Mouse (Mus musculus) hindbrain, embryonic 12.5 days (tissue): ENCODE results near the gene Caln1. TPM values are rescaled to one million over a fixed set of nuclear protein-coding genes. Genes with fewer than 3 reads are reported as not detected.

Experiments used
- ATAC-seq: fragments of 200-750 bp; cut with Nextera tagmentation; 2 replicates; pipeline ENCODE4 v1.8.0; 2017; ENCODE audit warnings: moderate TSS enrichment; ENCODE audit not compliant: low FRiP score
- H3K27ac ChIP-seq: fragments of 300-500 bp; sonication (generic); 2 replicates; pipeline ENCODE4 v1.5.1; 2016; ENCODE audit warnings: mild to moderate bottlenecking
- H3K27me3 ChIP-seq: fragments of 300-500 bp; sonication (generic); 2 replicates; pipeline ENCODE4 v1.6.1; 2016; ENCODE audit warnings: mild to moderate bottlenecking
- H3K36me3 ChIP-seq: fragments of 300-500 bp; sonication (generic); 2 replicates; pipeline ENCODE4 v1.6.1; 2016; ENCODE audit warnings: mild to moderate bottlenecking
- H3K4me1 ChIP-seq: fragments of 300-500 bp; sonication (generic); 2 replicates; pipeline ENCODE4 v1.6.1; 2016
- H3K4me2 ChIP-seq: fragments of 300-500 bp; sonication (generic); replicated peaks from 2 replicates; pipeline ENCODE4 v1.6.1; 2016; ENCODE audit warnings: mild to moderate bottlenecking
- H3K4me3 ChIP-seq: fragments of 300-500 bp; sonication (generic); 2 replicates; pipeline ENCODE4 v1.5.1; 2016; ENCODE audit warnings: mild to moderate bottlenecking
- H3K9ac ChIP-seq: fragments of 300-500 bp; sonication (generic); 2 replicates; pipeline ENCODE4 v1.6.1; 2016; ENCODE audit warnings: mild to moderate bottlenecking, moderate library complexity
- H3K9me3 ChIP-seq: fragments of 300-500 bp; sonication (generic); replicated peaks from 2 replicates; pipeline ENCODE4 v1.6.1; 2016; ENCODE audit warnings: mild to moderate bottlenecking
- WGBS: fragments of 180-500 bp; shearing (Covaris S2); methylation state at CpG from one replicate; pipeline ENCODE4 v1.1.7; 2016; 5-methylcytosine and 5-hydroxymethylcytosine counted together
- polyA plus RNA-seq: library from polyadenylated mRNA; unstranded; fragments of >200 nt; fragmentation: Nextera tagmentation; extraction: Ambion mirVana; gene quantifications from 2 replicates; pipeline ENCODE4 v1.2.1, GENCODE M21; 2016

Caln1 gene
- polyA plus RNA-seq, 1 experiment from 2014 or later: 2.9 TPM

DNA sequence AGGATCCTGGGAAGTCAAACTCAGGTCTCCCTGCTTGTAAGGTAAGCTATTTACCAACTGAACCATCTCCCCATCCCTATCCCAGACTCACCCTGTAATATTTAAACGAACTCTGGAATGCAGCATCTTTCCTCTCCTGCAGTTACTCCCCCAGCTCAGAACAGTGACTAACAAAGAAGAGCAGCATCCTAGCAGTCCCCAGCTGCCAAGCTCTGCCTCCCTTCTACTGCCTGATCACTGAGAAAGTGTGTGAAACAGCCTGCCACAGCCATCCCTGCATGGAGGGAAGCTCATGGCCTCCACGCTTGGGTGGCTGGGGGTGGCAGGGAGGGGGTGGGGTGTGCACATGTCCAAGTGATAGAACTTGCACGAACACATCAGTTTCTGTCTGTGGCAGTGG lies 303.3 kb downstream of the Caln1 start:
- H3K9me3 ChIP-seq: no peaks in the 10 kb centered on the region
- H3K9ac ChIP-seq: no peak overlapping the region
- no peak overlapping the region for H3K4me2 ChIP-seq
- 58% methylated on average over 3 of the region's 3 CpGs for WGBS
- H3K4me1 ChIP-seq: no peaks in the 10 kb centered on the region
- no peaks in the 10 kb centered on the region for H3K36me3 ChIP-seq
- no peak for ATAC-seq
- no peak overlapping the region for H3K27ac ChIP-seq
- H3K27me3 ChIP-seq: no peaks in the 10 kb centered on the region
- H3K4me3 ChIP-seq: no peak overlapping the region

DNA sequence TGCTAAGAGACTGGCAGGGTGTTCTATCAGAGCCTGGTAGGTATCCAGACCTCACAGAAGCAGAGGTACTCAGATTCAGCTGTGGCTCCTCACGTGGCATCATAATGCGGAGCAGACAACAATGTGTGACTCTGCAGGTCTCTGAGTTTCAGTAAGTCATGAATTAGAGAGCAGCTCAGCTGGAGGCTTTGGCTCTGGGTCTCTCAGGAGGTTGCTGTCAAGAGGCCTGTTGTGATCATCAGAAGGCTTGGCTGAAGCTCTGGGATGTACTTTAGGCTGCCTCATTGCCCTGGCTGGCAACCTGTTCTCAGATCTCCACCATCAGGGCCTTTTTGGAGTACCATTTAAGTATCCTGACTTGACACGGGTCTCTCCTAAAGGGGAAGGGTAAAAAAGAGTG lies 303.8 kb downstream of the Caln1 start:
- H3K9me3 ChIP-seq: no peaks in the 10 kb centered on the region
- 56% methylated on average over 3 of the region's 3 CpGs for WGBS

DNA sequence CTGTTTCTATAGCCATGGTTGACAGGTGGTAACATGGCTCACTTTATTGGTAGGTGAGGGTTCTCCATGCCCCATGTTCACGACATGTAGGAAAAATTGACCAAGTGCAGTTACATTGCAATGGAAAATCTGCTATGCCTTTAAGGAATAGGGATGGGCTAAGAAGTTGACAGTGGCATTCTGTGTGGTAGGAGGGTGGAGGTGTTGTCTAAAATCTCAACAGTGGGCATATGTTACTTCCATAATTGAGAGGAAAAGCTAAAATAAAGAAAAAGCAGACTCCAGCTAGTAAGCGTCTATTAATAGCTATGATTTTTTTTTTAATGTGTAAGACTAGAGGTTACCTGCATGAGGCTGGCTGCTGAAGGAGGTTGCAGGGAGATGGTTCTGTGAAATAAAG lies 308.6 kb downstream of the Caln1 start:
- no peak for ATAC-seq
- Histone ChIP-seq H3K4me2 (no peak overlapping the region), H3K36me3 (no peaks in the 10 kb centered on the region), H3K27ac (no peak overlapping the region), H3K9ac (no peak overlapping the region), H3K9me3 (no peaks in the 10 kb centered on the region), H3K4me1 (no peaks in the 10 kb centered on the region), H3K27me3 (no peaks in the 10 kb centered on the region), H3K4me3 (no peak overlapping the region)
- WGBS: 93% methylated on average over 2 of the region's 2 CpGs

More for the DNA sequence above, 303.8 kb downstream of the Caln1 start:
- H3K9ac ChIP-seq: no peak overlapping the region
- H3K36me3 ChIP-seq: no peaks in the 10 kb centered on the region
- no peaks in the 10 kb centered on the region for H3K27me3 ChIP-seq
- H3K4me3 ChIP-seq: no peak overlapping the region
- no peak for ATAC-seq
- no peak overlapping the region for H3K27ac ChIP-seq
- no peaks in the 10 kb centered on the region for H3K4me1 ChIP-seq
- H3K4me2 ChIP-seq: no peak overlapping the region

DNA sequence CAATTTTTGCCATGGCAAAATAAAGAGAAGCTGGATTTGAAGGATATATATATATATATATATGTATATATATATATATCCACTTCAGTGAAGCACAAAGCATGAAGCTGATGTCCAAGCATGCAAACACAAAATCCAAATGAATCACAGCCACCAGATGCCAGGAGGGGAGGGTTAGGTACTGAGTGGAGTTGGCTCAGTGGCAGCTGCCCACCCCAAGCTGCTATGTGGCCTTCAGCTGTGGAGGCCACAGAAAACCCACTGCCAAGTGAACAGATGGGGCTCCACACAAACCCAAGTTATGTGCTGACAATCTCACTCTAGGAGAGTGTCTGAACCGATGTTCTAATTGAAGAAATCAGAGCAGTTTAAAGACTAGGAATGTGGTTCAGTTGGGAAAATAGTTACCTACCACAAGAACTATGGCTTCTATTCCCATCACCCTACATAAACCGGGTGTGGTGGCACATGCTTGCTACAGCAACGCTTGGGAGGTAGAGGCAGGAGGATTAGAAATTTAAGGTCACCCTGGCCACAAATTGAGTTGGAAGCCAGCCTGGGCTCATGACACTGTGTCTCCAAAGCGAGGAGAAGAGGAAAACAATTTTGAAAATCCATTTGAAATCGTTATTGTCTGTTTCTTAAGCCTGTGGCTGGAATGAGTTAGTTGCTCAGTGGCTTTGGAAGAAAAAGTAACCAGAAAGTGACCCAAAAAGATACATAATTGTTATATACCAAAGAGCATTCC lies 316.8 kb downstream of the Caln1 start:
- Histone ChIP-seq H3K27ac (no peak overlapping the region), H3K4me1 (no peaks in the 10 kb centered on the region), H3K36me3 (no peaks in the 10 kb centered on the region), H3K9ac (no peak overlapping the region), H3K4me3 (no peak overlapping the region), H3K9me3 (no peaks in the 10 kb centered on the region), H3K4me2 (no peak overlapping the region), H3K27me3 (no peaks in the 10 kb centered on the region)
- WGBS: 89% methylated on average over 5 of the region's 5 CpGs
- no peak for ATAC-seq

DNA sequence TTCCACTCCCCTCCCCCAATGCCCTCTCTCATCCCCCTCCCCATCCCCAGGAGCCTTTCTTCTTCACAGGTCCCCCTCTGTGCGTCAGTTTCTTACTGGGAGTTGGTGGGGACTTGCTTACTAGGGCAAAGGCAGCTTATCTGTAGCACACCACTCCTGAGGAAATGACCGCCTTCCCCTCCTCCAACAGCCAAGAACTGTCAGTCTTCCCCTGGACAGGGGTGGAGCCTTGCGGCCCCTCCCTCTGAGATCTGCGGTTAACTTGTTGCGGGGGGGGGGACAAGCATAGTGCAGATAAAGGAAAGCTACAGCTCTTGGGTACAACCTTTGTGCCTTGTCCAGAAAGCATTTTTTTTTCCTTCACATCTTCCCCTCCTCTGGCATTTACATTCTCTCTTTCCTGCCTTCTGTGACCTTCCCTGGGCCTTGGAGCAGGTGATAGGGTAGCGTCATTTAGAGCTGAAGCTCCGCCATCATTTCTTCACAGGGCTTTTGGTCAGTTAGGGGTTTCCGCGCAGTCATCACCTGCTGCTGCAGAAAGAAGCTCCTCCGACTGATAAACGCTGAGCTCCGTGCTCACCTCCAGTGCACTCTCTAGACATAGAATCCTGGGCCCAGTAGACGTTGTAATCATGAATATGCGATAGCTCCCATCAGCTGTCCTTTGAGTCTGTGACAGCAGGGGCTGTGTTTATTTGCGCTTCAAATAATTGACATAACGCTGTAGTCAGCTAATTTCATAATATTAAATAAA lies 319.3 kb downstream of the Caln1 start:
- Histone ChIP-seq H3K27me3 (no peaks in the 10 kb centered on the region), H3K27ac (no peak overlapping the region), H3K4me1 (no peaks in the 10 kb centered on the region), H3K36me3 (no peaks in the 10 kb centered on the region), H3K4me2 (no peak overlapping the region), H3K4me3 (no peak overlapping the region), H3K9ac (no peak overlapping the region), H3K9me3 (no peaks in the 10 kb centered on the region)
- 42% methylated on average over 16 of the region's 16 CpGs for WGBS
- no peak for ATAC-seq

DNA sequence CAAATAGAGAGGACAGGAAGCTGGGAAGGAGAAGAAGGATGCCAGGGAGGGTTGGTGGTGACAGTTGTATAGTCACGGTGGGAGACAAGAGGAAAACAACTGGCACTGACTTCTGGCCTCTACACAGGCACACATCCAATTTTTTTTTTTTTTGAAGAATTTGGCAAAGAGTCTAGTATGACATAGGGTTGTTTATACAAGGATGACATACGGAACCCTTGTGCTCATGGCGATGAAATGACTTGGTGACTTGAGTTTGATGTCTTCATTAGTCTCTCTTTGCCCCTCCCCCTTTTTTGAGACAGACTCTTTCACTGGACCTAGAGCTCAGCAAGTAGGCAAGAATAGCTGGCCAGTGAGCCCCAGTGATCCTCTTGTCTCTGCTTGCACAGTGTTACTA lies 322.1 kb downstream of the Caln1 start:
- Histone ChIP-seq H3K9me3 (no peaks in the 10 kb centered on the region), H3K27me3 (no peaks in the 10 kb centered on the region), H3K4me2 (no peak overlapping the region), H3K27ac (no peak overlapping the region), H3K4me1 (no peaks in the 10 kb centered on the region), H3K36me3 (no peaks in the 10 kb centered on the region), H3K9ac (no peak overlapping the region), H3K4me3 (no peak overlapping the region)
- 84% methylated on average over 3 of the region's 3 CpGs for WGBS
- no peak for ATAC-seq

DNA sequence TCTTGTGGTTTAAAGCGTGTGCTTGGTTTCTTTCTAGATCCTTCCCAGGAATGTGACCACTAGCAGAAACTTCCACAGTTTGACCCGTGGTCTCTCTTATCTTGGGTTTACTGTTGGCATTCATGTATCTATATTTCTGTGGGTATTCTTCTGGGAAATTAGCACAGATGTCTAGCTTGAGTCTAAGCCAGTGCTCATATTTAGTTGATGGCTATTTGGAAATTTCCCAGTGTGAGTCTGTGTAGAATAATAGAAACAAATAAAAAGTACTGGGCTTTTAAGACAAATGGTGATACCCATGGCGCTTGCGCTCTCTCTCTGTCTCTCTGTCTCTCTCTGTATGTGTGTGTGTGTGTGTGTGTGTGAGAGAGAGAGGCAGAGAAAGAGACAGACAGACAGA lies 330.2 kb downstream of the Caln1 start:
- Histone ChIP-seq H3K9me3 (no peaks in the 10 kb centered on the region), H3K4me2 (no peak overlapping the region), H3K4me1 (peaks cover 3% of the 10 kb centered on the region; the same call in 1 of the 2 replicates), H3K4me3 (no peak overlapping the region), H3K27ac (no peak overlapping the region), H3K36me3 (no peaks in the 10 kb centered on the region), H3K9ac (no peak overlapping the region), H3K27me3 (no peaks in the 10 kb centered on the region)
- no peak for ATAC-seq
- 94% methylated on average over 4 of the region's 4 CpGs for WGBS

DNA sequence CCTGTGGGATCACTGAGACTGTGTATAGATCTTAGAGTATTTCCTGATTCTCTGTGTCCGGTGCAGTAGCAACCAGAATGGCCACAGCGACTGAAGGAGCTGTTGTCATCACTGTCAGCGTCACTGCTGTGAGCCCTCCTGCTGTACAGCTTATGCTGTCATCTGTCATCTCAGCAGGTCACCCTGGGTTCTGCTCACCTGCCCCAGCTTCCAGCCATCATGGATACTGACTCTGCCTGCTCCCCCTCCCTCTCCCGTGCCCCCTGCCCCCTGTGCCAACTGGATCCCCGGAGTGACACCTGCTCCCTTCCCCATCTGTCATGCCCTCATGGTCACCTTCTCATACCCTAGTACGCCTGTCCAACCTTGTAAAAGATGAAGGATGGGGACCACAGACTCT lies 332.5 kb downstream of the Caln1 start:
- peaks cover 3% of the 10 kb centered on the region; the same call in 1 of the 2 replicates for H3K4me1 ChIP-seq
- H3K4me3 ChIP-seq: no peak overlapping the region
- H3K27ac ChIP-seq: no peak overlapping the region
- 68% methylated on average over 6 of the region's 6 CpGs for WGBS
- no peaks in the 10 kb centered on the region for H3K36me3 ChIP-seq
- no peaks in the 10 kb centered on the region for H3K9me3 ChIP-seq
- H3K4me2 ChIP-seq: no peak overlapping the region
- no peak overlapping the region for H3K9ac ChIP-seq
- H3K27me3 ChIP-seq: no peaks in the 10 kb centered on the region
- no peak for ATAC-seq

DNA sequence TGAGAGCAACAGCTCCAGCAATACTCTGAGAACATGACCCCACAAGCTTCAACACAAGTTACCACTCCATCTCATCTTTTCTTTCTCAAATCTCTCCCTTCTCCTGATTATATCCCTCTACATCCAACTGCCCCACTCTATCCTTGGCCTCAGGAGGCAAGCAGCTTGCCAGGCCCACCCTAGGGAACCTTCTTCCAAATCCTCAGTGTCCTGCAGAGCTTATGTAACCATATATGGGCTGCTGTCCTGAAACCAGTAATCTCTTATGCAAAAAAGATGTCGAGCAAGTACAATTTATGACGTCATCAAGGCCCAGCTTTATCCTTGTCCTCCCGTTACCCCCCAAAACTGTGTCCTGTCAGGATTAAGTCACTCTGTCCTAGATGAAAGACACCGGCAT lies 333.1 kb downstream of the Caln1 start:
- H3K27ac ChIP-seq: no peak overlapping the region
- 81% methylated on average over 4 of the region's 4 CpGs for WGBS
- ATAC-seq: no peak

DNA sequence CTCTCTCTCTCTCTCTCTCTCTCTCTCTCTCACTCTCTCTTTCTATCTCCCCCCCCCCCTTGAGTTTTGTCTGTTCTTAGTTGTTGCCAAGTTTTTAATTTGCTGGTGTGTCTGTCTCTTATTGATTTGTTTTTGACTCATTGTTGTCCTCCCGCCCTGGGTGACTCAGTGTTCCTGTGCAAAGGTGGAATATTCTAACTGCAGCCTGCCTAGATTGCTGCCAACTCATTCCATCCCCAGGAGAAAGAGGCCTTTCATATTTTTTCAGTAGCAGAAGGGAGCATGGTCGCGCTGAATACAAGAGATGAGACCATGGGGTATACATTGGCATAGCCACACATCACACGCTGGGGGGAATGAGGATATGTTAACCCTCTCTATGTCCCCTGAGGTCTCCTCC lies 335.6 kb downstream of the Caln1 start:
- H3K9ac ChIP-seq: no peak overlapping the region
- 89% methylated on average over 4 of the region's 4 CpGs for WGBS
- H3K27ac ChIP-seq: no peak overlapping the region
- H3K4me2 ChIP-seq: no peak overlapping the region
- no peaks in the 10 kb centered on the region for H3K27me3 ChIP-seq
- peaks cover 3% of the 10 kb centered on the region; the same call in 1 of the 2 replicates for H3K4me1 ChIP-seq
- H3K4me3 ChIP-seq: no peak overlapping the region
- ATAC-seq: no peak
- H3K36me3 ChIP-seq: no peaks in the 10 kb centered on the region
- no peaks in the 10 kb centered on the region for H3K9me3 ChIP-seq

More for the DNA sequence above, 333.1 kb downstream of the Caln1 start:
- Histone ChIP-seq H3K4me1 (peaks cover 3% of the 10 kb centered on the region; the same call in 1 of the 2 replicates), H3K9ac (no peak overlapping the region), H3K27me3 (no peaks in the 10 kb centered on the region), H3K9me3 (no peaks in the 10 kb centered on the region), H3K4me3 (no peak overlapping the region), H3K36me3 (no peaks in the 10 kb centered on the region), H3K4me2 (no peak overlapping the region)

DNA sequence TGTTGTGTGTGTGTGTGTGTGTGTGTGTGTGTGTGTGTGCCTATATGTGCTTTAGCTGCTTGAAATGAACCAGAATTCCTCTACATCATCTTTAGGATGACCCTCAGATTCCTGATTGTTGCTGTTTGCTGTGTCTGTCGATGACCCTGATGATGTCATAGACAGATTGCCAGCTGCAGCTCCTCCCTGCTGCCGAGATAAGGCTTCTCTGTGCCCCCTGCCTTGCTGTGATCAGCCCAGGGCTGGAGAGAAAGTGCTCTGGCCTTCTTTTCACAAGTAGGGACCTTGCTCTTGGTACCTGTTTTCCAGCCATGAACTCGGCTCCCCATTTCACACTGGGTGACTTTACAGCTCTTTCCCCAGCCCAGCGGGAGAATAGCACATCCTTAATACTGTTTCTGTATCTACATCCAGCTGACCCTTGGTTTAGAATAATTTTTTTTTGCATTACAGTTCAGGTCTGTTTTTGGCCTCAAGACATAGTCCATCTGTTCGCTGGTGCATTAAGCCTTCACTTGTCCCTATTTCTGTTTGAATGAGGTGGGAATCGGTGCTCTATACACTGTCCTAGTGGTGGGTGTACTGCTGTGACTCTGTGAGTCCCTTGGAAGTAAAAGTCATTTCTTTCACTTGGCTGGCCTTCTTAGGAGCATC lies 337.1 kb downstream of the Caln1 start:
- no peak overlapping the region for H3K9ac ChIP-seq
- no peaks in the 10 kb centered on the region for H3K27me3 ChIP-seq
- WGBS: 72% methylated on average over 6 of the region's 6 CpGs
- H3K4me1 ChIP-seq: peaks cover 3% of the 10 kb centered on the region; the same call in 1 of the 2 replicates
- no peak overlapping the region for H3K4me2 ChIP-seq
- H3K27ac ChIP-seq: no peak overlapping the region
- no peak overlapping the region for H3K4me3 ChIP-seq
- no peak for ATAC-seq
- no peaks in the 10 kb centered on the region for H3K9me3 ChIP-seq
- H3K36me3 ChIP-seq: no peaks in the 10 kb centered on the region

DNA sequence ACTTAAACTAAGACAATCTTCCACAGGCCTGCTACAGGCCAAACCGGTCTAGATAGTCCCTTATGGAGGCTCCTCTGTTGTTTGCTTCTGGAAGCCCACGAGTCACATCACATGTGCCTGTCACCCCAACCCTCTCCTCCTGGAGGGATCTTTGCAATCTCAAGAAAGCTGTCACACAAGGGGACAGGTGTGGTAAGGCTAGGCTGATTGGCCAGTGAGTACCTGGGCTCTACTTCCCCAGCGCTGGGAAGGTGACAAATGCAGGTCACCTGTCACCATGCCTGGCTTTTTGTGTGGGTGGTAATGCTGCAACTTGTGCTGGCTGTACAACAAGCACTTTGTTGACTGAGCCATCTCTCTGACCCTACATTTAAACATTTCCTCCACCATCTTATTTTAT lies 338.5 kb downstream of the Caln1 start:
- 90% methylated on average over 3 of the region's 3 CpGs for WGBS
- Histone ChIP-seq H3K4me2 (no peak overlapping the region), H3K4me3 (no peak overlapping the region), H3K27me3 (no peaks in the 10 kb centered on the region), H3K36me3 (no peaks in the 10 kb centered on the region), H3K9me3 (no peaks in the 10 kb centered on the region), H3K27ac (no peak overlapping the region), H3K9ac (no peak overlapping the region), H3K4me1 (no peaks in the 10 kb centered on the region)
- ATAC-seq: no peak
